Mouse (Mus musculus): ENCODE results near the gene Aco2. TPM values are rescaled to one million over a fixed set of nuclear protein-coding genes. Genes with fewer than 3 reads are reported as not detected.

Gene Aco2
- polyA plus RNA-seq, 1 experiment from 2014 or later: 178 TPM

DNA sequence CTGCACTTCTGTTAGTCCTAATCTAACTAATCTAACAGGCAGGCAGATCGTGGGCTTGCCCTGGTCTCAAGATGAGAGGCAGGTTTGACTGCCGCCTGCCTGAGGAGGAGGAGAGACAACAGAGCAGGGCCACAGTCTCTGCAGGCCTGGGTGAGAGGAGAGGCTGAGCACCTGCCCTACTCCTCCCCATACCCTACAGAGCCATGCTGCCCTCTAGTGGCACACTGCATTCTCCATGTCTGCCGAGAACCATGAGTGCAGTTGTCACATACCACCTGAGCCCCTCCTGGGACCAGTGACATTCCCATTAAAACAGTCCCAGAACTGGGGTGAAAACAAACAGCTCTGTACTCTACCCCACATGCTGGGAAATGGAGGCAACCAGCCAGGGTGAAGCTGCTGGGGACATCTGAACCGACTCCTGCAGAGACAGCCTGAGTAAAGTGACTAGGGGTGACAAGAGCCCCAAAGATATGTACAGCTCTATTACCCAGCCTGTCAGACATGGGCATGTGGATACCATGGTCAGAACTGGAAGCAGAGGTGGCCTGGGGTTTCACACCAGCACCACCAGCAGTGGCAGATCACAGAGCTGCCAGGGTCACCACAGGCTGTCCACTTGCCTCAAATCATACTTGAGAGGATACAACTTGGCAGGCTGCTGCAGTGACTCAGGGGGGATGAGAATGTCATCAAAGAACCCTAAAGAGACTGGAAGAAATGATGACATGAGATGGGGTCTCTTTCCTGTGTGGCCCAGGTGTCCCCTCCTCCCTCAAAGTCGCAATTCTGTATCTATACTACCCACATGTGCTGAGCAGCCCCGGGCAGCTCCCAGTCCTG is 45.7 kb downstream of the Aco2 start:
- Histone ChIP-seq H3K4me2 (ENCODE audit: low read length) (no peak overlapping the region), H3K36me3 (ENCODE audit: control insufficient read depth, insufficient read depth, low read length) (peaks cover 49% of the 10 kb centered on the region), H3K9me3 (ENCODE audit: control insufficient read depth, low read length) (no peaks in the 10 kb centered on the region), H3K4me1 (replicated peaks; ENCODE audit: control insufficient read depth, insufficient read depth, low read length) (no peaks in the 10 kb centered on the region), H3K9ac (ENCODE audit: low read length) (no peak overlapping the region), H3K27ac (ENCODE audit: low read depth) (no peak overlapping the region), H3K27me3 (replicated peaks; ENCODE audit: control insufficient read depth, insufficient read depth, low read length) (no peaks in the 10 kb centered on the region), H3K4me3 (ENCODE audit: low read depth, low read length) (no peak overlapping the region)
- DNase-seq (ENCODE audit: low spot score): peak; percentile 84
- 57% methylated on average over 5 of the region's 6 CpGs for WGBS
- 0 out of 2 replicates have a peak, but pooled peaks have one; percentile 29 for ATAC-seq (replicated peaks; ENCODE audit: low FRiP score, low TSS enrichment, low read depth)

DNA sequence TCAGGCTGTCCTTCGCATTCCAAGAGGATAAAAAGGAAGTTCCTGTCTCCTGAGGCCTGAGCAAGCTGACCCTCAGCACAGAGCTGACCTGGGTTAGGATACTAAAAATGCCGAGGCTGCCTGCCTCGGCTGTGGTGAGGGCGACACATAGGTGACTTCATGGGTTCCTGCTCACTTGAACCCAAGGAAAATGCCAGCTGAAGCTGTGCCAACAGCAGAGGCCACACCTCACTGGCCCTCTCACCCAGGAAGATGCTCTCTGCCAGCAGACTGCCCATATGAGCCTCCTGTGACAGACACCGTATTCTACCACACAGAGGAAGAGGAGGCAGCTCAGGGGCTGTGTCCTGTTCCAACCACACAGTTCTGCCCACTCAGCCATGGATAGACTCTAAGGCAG is 47.0 kb downstream of the Aco2 start:
- WGBS: 81% methylated on average over 5 of the region's 5 CpGs
- no peak overlapping the region for H3K4me2 ChIP-seq (ENCODE audit: low read length)
- DNase-seq (ENCODE audit: low spot score): no peak
- peaks cover 40% of the 10 kb centered on the region for H3K36me3 ChIP-seq (ENCODE audit: control insufficient read depth, insufficient read depth, low read length)
- ATAC-seq (replicated peaks; ENCODE audit: low FRiP score, low TSS enrichment, low read depth): no peak
- no peaks in the 10 kb centered on the region for H3K27me3 ChIP-seq (replicated peaks; ENCODE audit: control insufficient read depth, insufficient read depth, low read length)
- H3K27ac ChIP-seq (ENCODE audit: low read depth): no peak overlapping the region
- no peaks in the 10 kb centered on the region for H3K9me3 ChIP-seq (ENCODE audit: control insufficient read depth, low read length)
- no peak overlapping the region for H3K4me3 ChIP-seq (ENCODE audit: low read depth, low read length)
- H3K4me1 ChIP-seq (replicated peaks; ENCODE audit: control insufficient read depth, insufficient read depth, low read length): no peaks in the 10 kb centered on the region
- no peak overlapping the region for H3K9ac ChIP-seq (ENCODE audit: low read length)

DNA sequence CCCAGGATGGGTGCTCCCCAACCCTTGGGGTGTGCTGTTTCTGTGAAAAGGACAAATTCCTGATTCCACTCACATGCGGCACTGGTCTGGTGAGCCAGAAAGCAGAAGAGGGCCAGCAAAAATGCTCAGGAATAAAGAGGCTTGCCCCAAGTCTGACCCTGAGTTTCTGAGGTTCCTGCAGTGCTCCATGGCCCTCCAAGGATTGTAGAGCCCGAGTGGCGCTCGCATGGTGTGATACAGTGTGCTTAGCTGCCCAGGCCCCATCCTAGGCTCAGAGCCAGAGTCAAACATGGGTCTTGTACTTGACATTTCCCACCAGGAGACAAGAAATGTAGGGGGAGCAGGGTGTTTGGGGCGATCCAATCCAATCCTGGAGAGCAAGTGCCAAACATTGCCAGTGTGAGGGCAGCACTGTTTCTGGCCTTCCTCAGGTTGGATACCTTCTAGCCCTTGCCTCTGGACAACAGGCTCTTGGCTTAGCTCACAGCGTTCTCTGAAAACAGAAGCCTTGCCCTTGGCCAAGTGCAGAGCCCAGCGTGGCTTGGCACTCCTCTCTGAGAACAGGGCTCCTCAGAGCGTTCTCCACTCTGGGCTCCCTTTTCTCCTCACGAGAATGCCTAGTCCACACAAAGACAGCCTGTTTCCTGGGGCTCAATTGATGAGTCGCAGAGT is 48.6 kb downstream of the Aco2 start:
- H3K4me2 ChIP-seq (ENCODE audit: low read length): no peak overlapping the region
- no peaks in the 10 kb centered on the region for H3K27me3 ChIP-seq (replicated peaks; ENCODE audit: control insufficient read depth, insufficient read depth, low read length)
- DNase-seq (ENCODE audit: low spot score) (no peak), ATAC-seq (replicated peaks; ENCODE audit: low FRiP score, low TSS enrichment, low read depth) (no peak)
- no peak overlapping the region for H3K9ac ChIP-seq (ENCODE audit: low read length)
- WGBS: 80% methylated on average over 10 of the region's 10 CpGs
- H3K27ac ChIP-seq (ENCODE audit: low read depth): no peak overlapping the region
- no peak overlapping the region for H3K4me3 ChIP-seq (ENCODE audit: low read depth, low read length)
- peaks cover 10% of the 10 kb centered on the region for H3K4me1 ChIP-seq (replicated peaks; ENCODE audit: control insufficient read depth, insufficient read depth, low read length)
- H3K36me3 ChIP-seq (ENCODE audit: control insufficient read depth, insufficient read depth, low read length): peaks cover 24% of the 10 kb centered on the region
- H3K9me3 ChIP-seq (ENCODE audit: control insufficient read depth, low read length): no peaks in the 10 kb centered on the region

DNA sequence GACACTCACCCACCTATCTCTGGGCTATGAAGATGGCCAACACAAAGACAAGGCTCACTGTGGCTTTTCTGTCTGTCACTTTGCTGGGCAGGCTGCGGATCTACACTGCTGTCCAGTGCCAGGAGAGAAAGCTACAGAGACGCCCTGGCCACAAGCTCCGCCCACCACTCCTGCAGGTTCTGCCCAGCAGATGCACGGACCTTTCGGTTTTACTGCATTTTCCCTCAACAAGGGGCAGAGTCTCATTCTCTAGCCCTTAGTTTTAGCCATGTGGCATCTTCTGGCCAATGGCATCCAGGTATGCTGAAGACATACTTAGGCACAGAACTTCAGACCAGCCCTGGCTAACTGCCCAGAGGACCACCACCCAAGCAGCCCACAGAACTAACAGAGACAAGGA is 49.1 kb downstream of the Aco2 start:
- Histone ChIP-seq H3K4me2 (ENCODE audit: low read length) (no peak overlapping the region), H3K4me1 (replicated peaks; ENCODE audit: control insufficient read depth, insufficient read depth, low read length) (peaks cover 10% of the 10 kb centered on the region), H3K27ac (ENCODE audit: low read depth) (no peak overlapping the region), H3K27me3 (replicated peaks; ENCODE audit: control insufficient read depth, insufficient read depth, low read length) (no peaks in the 10 kb centered on the region), H3K9me3 (ENCODE audit: control insufficient read depth, low read length) (no peaks in the 10 kb centered on the region), H3K9ac (ENCODE audit: low read length) (no peak overlapping the region), H3K36me3 (ENCODE audit: control insufficient read depth, insufficient read depth, low read length) (peaks cover 18% of the 10 kb centered on the region), H3K4me3 (ENCODE audit: low read depth, low read length) (no peak overlapping the region)
- ATAC-seq (replicated peaks; ENCODE audit: low FRiP score, low TSS enrichment, low read depth): no peak
- no peak for DNase-seq (ENCODE audit: low spot score)
- WGBS: 75% methylated on average over 5 of the region's 5 CpGs

DNA sequence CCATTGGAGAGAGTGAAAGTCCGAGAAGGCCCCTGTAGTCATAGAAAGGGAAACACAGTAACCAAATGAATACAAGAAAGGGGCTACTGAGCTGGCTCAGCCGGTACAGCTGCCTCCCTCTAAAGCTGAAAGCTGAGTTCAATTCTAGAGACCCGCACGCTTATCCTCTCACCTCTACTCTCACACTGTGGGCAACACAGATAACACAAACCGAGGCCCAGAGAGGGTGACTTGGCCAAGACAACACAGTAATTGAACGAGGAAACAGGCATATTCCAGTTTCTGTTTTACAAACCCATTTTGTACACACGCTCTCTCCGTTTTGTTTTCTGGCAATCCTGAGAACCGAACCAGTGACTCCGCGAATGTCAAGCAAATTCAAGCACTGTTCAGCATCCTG is 52.8 kb downstream of the Aco2 start:
- no peaks in the 10 kb centered on the region for H3K9me3 ChIP-seq (ENCODE audit: control insufficient read depth, low read length)
- 87% methylated on average over 11 of the region's 11 CpGs for WGBS
- H3K36me3 ChIP-seq (ENCODE audit: control insufficient read depth, insufficient read depth, low read length): 0 out of 2 replicates have a peak, but pooled peaks cover 3% of the 10 kb centered on the region
- peak overlapping the region; percentile 60 for H3K9ac ChIP-seq (ENCODE audit: low read length)
- peak overlapping the region; percentile 61 for H3K4me2 ChIP-seq (ENCODE audit: low read length)
- DNase-seq (ENCODE audit: low spot score) (no peak), ATAC-seq (replicated peaks; ENCODE audit: low FRiP score, low TSS enrichment, low read depth) (no peak)
- peaks cover 13% of the 10 kb centered on the region for H3K4me1 ChIP-seq (replicated peaks; ENCODE audit: control insufficient read depth, insufficient read depth, low read length)
- no peaks in the 10 kb centered on the region for H3K27me3 ChIP-seq (replicated peaks; ENCODE audit: control insufficient read depth, insufficient read depth, low read length)
- peak overlapping the region; percentile 63 for H3K4me3 ChIP-seq (ENCODE audit: low read depth, low read length)
- H3K27ac ChIP-seq (ENCODE audit: low read depth): no peak overlapping the region

DNA sequence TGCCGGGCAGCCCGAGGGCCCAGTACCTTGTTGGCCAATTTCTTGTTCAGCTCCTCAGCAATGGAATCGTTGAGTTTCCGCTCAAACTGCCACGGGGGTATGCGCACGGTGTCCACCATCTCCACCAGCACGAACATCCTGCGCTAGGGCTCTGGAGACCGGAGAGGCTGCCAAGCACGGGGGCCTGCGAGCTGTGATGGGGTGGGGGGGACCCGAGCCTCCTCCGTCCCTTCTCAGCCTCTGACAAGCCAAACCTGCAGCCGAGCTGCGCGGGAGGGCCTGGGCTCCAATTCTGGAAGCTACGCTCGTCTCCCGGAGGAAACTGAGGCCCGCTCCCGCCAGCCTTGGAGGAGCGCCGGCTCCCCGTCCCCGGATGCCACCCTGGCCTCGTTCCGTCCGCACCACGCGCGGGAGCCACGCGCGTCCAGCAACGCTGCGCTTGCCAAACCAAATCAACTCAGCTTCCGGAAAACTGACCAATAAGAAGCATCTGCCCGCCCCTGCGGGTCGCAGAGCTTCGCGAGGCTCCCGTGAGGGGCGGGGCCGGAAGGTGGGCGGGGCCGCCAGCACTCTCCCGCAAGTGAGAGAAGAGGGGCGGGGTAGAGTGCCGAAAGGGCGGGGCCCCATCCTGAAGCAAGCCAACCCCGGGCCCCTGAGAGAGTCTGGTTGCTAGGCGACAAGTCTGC is 53.8 kb downstream of the Aco2 start, which contains the start of gene Polr3h:
Gene Polr3h, minus strand, starts transcription at position 481 of the 686 bp plus-strand sequence.
- Histone ChIP-seq H3K27ac (ENCODE audit: low read depth) (peak within 1 kb of the TSS; percentile 17; the same call in 1 of the 2 replicates), H3K4me2 (ENCODE audit: low read length) (peak within 1 kb of the TSS; percentile 61), H3K27me3 (replicated peaks; ENCODE audit: control insufficient read depth, insufficient read depth, low read length) (no peaks in the 10 kb centered on the region), H3K9ac (ENCODE audit: low read length) (peak within 1 kb of the TSS; percentile 60), H3K4me3 (ENCODE audit: low read depth, low read length) (peak within 1 kb of the TSS; percentile 63), H3K4me1 (replicated peaks; ENCODE audit: control insufficient read depth, insufficient read depth, low read length) (peaks cover 13% of the 10 kb centered on the region), H3K9me3 (ENCODE audit: control insufficient read depth, low read length) (no peaks in the 10 kb centered on the region), H3K36me3 (ENCODE audit: control insufficient read depth, insufficient read depth, low read length) (0 out of 2 replicates have a peak, but pooled peaks cover 3% of the 10 kb centered on the region)
- peak; percentile 96 for DNase-seq (ENCODE audit: low spot score)
- 1% methylated on average over 54 of the region's 54 CpGs for WGBS
- peak; percentile 94 for ATAC-seq (replicated peaks; ENCODE audit: low FRiP score, low TSS enrichment, low read depth)

DNA sequence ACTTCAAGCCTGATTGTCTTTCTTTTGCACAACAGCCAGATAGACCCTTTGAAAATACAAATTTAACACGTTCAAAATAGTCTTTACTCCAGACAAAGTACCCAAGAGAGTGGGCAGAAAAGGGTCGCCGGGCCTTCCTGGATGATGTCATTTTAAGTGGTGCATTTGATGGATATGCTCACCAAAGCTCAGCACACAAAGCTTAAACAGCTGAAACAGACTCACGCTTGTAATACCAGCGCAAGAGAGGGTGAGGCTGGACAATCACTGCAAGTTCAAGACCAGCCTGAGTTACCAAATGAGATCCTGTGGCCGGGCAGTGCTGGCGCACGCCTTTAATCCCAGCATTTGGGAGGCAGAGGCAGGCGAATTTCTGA is 54.3 kb downstream of the Aco2 start:
- H3K27me3 ChIP-seq (replicated peaks; ENCODE audit: control insufficient read depth, insufficient read depth, low read length): no peaks in the 10 kb centered on the region
- H3K27ac ChIP-seq (ENCODE audit: low read depth): peak overlapping the region; percentile 12; the same call in 1 of the 2 replicates
- ATAC-seq (replicated peaks; ENCODE audit: low FRiP score, low TSS enrichment, low read depth): no peak; the same call in 1 of the 2 replicates
- H3K9me3 ChIP-seq (ENCODE audit: control insufficient read depth, low read length): no peaks in the 10 kb centered on the region
- peak overlapping the region; percentile 37 for H3K4me2 ChIP-seq (ENCODE audit: low read length)
- H3K4me3 ChIP-seq (ENCODE audit: low read depth, low read length): 0 out of 2 replicates have a peak overlapping the region, but pooled peaks have one; percentile 13
- H3K9ac ChIP-seq (ENCODE audit: low read length): no peak overlapping the region
- peaks cover 13% of the 10 kb centered on the region for H3K4me1 ChIP-seq (replicated peaks; ENCODE audit: control insufficient read depth, insufficient read depth, low read length)
- DNase-seq (ENCODE audit: low spot score): no peak
- WGBS: 35% methylated on average over 9 of the region's 9 CpGs
- 0 out of 2 replicates have a peak, but pooled peaks cover 3% of the 10 kb centered on the region for H3K36me3 ChIP-seq (ENCODE audit: control insufficient read depth, insufficient read depth, low read length)

DNA sequence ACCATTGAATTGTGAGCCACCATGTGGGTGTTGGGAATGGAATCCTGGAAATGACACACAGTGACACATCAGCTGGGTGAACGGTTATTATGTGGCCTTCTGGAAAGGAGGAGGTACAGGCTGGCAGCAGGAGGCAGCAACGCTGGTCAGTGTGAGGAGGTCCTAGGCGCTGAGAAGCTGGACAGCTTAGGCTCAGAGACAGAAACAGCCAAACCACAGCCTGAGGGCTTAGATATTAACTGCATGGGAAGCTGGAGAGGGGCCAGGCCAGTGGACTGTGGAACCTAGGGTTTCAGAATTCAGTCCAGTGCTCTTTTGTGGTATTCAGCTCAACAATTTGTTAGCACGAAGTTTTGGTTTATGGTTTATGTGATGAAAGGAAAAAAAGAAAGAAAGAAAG is 55.6 kb downstream of the Aco2 start:
- WGBS: 61% methylated on average over 4 of the region's 4 CpGs
- H3K9ac ChIP-seq (ENCODE audit: low read length): no peak overlapping the region
- no peaks in the 10 kb centered on the region for H3K27me3 ChIP-seq (replicated peaks; ENCODE audit: control insufficient read depth, insufficient read depth, low read length)
- 0 out of 2 replicates have a peak, but pooled peaks cover 3% of the 10 kb centered on the region for H3K36me3 ChIP-seq (ENCODE audit: control insufficient read depth, insufficient read depth, low read length)
- DNase-seq (ENCODE audit: low spot score) (no peak), ATAC-seq (replicated peaks; ENCODE audit: low FRiP score, low TSS enrichment, low read depth) (no peak)
- H3K4me2 ChIP-seq (ENCODE audit: low read length): no peak overlapping the region
- H3K4me3 ChIP-seq (ENCODE audit: low read depth, low read length): no peak overlapping the region
- peaks cover 13% of the 10 kb centered on the region for H3K4me1 ChIP-seq (replicated peaks; ENCODE audit: control insufficient read depth, insufficient read depth, low read length)
- no peak overlapping the region for H3K27ac ChIP-seq (ENCODE audit: low read depth)
- H3K9me3 ChIP-seq (ENCODE audit: control insufficient read depth, low read length): no peaks in the 10 kb centered on the region
